Mouse (Mus musculus): ENCODE results near the gene Rdh9. TPM values are rescaled to one million over a fixed set of nuclear protein-coding genes. Genes with fewer than 3 reads are reported as not detected.
"Not testable (repeated sequence)": the region's sequence is repeated elsewhere in the genome, so short reads cannot be mapped to it uniquely, and the experiment has no call there.

Rdh9 gene
- total RNA-seq, 2 experiments from 2014 or later: 0.79 TPM; not detected in 1

DNA sequence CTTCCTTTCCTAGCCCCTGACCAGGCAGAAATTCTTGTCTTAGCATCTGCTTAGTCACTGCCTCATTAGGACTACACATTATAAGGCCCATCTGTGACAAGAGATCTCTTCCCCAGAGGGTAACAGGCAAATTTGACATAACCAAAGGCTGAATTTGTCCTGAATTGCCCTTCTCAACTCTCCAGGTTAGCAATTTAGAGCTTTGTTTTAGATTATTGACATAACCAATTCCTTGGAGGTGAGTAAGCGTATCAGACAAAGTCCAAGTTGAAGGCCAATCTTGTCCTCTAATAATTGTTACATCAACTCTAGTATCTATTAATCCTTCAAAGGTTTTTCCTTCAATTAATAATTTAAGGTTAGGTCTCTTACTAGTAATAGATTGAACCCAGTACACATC, 58.0 kb downstream of the Rdh9 start:
- not testable (repeated sequence) for ATAC-seq (replicated peaks; ENCODE audit: low FRiP score, low TSS enrichment, poor library complexity, severe bottlenecking)

DNA sequence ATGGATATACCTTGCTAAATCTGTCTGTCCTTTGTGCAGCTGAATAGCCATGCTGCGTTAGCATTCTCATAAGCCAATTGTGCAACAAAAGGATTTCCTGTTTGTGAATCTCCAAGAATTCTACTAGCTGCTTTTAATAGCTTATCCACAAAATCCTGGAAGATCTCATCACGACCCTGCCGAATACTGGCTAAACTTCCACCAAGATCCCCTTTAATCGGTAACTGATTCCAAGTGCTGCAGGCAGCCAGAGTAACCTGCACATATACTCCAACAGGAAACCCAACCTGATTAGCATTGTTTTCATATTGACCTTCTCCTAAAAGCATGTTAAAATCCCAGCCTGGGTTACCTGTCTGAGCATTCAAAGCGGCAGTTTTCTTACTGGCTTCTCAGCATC, 59.1 kb downstream of the Rdh9 start:
- no peak for ATAC-seq (replicated peaks; ENCODE audit: low FRiP score, low TSS enrichment, poor library complexity, severe bottlenecking)

DNA sequence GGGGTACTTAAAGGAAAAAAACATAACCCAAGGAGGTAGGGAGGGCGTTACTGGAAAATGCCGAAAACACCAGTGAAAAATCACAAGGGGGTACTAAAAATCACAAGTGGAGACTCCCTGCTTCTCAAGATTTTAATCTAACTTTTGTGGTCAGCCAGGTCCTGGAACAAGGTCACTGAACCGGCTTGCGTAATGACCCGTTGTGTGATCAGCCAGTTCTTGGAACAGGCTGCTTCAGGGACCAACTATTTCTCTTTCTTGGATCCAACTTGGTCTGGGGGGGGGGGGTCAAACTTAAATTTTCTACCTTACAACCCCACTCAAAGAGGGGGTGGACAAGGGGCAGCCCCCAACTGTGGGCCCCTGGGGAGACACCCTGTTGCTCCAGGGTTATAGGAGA, 61.6 kb downstream of the Rdh9 start:
- ATAC-seq (replicated peaks; ENCODE audit: low FRiP score, low TSS enrichment, poor library complexity, severe bottlenecking): not testable (repeated sequence)

DNA sequence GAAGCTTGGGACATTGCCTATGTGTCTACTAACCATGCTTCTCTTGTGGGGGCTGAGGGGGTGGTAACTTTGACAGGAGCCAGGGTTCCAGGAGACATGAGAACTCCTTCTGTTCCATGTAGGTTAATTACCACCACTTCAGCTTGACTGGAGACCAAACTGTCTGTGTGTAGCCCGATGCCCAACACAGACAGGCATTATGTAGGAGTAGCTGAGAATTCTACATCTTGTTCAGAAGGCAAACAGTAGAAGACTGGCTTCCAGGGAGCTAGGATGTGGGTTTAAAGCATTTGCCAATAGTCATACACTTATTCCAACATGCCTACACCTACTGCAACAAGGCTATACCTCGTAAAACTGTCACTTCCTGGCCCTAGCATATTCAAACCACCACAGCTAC, 62.4 kb downstream of the Rdh9 start:
- ATAC-seq (replicated peaks; ENCODE audit: low FRiP score, low TSS enrichment, poor library complexity, severe bottlenecking): no peak

DNA sequence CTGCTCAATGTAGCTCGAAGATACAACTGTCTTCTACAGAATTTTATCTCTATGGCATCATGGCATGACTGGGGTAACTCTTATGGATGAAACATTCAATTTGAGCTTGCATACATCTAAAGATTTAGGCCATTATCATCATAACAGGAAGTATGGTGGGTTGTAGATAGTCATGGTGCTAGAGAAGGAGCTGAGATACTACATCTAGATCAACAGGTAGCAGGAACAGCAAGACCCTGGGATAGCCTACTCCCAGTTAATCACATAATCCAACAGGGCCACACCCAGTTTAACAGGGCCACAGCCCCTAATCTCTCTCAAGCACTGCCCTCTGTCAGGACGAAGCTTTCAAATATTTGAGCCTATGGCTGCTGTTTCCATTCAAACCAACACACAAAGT, 64.6 kb downstream of the Rdh9 start:
- ATAC-seq (replicated peaks; ENCODE audit: low FRiP score, low TSS enrichment, poor library complexity, severe bottlenecking): no peak

Other genes with a start within 250 kb of the Rdh9 start
- not detected in 2 replicates for gene Nxph4, start 241.8 kb upstream of the Rdh9 start, total RNA-seq (2014; fragmentation: Nextera tagmentation)
- gene Nxph4, start 241.8 kb upstream of the Rdh9 start, total RNA-seq (2017): not detected in 2 replicates
- 0.26 TPM in 1 of 2 replicates, not detected in the other for gene Lrp1, start 155.2 kb upstream of the Rdh9 start, total RNA-seq (2014; fragmentation: Nextera tagmentation)
- 0.04 TPM in 1 of 2 replicates, not detected in the other for gene Lrp1, start 155.2 kb upstream of the Rdh9 start, total RNA-seq (2017)
- gene Stat6, start 133.4 kb upstream of the Rdh9 start, total RNA-seq (2014; fragmentation: Nextera tagmentation): 51.7 and 57.9 TPM in 2 replicates
- 32.2 and 35.3 TPM in 2 replicates for gene Stat6, start 133.4 kb upstream of the Rdh9 start, total RNA-seq (2017)
- 19.4 and 22.7 TPM in 2 replicates for gene Nemp1, start 109.5 kb upstream of the Rdh9 start, total RNA-seq (2014; fragmentation: Nextera tagmentation)
- 17.6 and 35.2 TPM in 2 replicates for gene Nemp1, start 109.5 kb upstream of the Rdh9 start, total RNA-seq (2017)
- 0.99 TPM in 1 of 2 replicates, not detected in the other for gene Nab2, start 107.8 kb upstream of the Rdh9 start, total RNA-seq (2014; fragmentation: Nextera tagmentation)
- 1.1 and 2.2 TPM in 2 replicates for gene Nab2, start 107.8 kb upstream of the Rdh9 start, total RNA-seq (2017)
- 0.79 and 1.4 TPM in 2 replicates for gene Myo1a, start 71.2 kb upstream of the Rdh9 start, total RNA-seq (2014; fragmentation: Nextera tagmentation)
- not detected in 2 replicates for gene Myo1a, start 71.2 kb upstream of the Rdh9 start, total RNA-seq (2017)
- gene Tac2, start 51.9 kb upstream of the Rdh9 start, total RNA-seq (2014; fragmentation: Nextera tagmentation): 3.5 and 9.5 TPM in 2 replicates
- 0.91 and 2.3 TPM in 2 replicates for gene Tac2, start 51.9 kb upstream of the Rdh9 start, total RNA-seq (2017)
- 6.9 and 10.2 TPM in 2 replicates for gene Zbtb39, start 36.8 kb upstream of the Rdh9 start, total RNA-seq (2014; fragmentation: Nextera tagmentation)
- 3.0 and 3.4 TPM in 2 replicates for gene Zbtb39, start 36.8 kb upstream of the Rdh9 start, total RNA-seq (2017)
- gene Gpr182, start 24.7 kb upstream of the Rdh9 start, total RNA-seq (2014; fragmentation: Nextera tagmentation): not detected in 2 replicates
- gene Gpr182, start 24.7 kb upstream of the Rdh9 start, total RNA-seq (2017): not detected in 2 replicates
- 0.24 TPM in 1 of 2 replicates, not detected in the other for gene Rdh1, start 16.7 kb upstream of the Rdh9 start, total RNA-seq (2014; fragmentation: Nextera tagmentation)
- gene Rdh1, start 16.7 kb upstream of the Rdh9 start, total RNA-seq (2017): 0.05 TPM in 1 of 2 replicates, not detected in the other
- not detected in 2 replicates for gene Rdh16f1, start 16.6 kb upstream of the Rdh9 start, total RNA-seq (2014; fragmentation: Nextera tagmentation)
- not detected in 2 replicates for gene Rdh16f1, start 16.6 kb upstream of the Rdh9 start, total RNA-seq (2017)
- not detected in 2 replicates for gene Rdh16, start 24.8 kb downstream of the Rdh9 start, total RNA-seq (2014; fragmentation: Nextera tagmentation)
- not detected in 2 replicates for gene Rdh16, start 24.8 kb downstream of the Rdh9 start, total RNA-seq (2017)
- gene Rdh19, start 73.5 kb downstream of the Rdh9 start, total RNA-seq (2014; fragmentation: Nextera tagmentation): not detected in 2 replicates
- gene Rdh19, start 73.5 kb downstream of the Rdh9 start, total RNA-seq (2017): not detected in 2 replicates
- not detected in 2 replicates for gene Rdh16f2, start 90.1 kb downstream of the Rdh9 start, total RNA-seq (2014; fragmentation: Nextera tagmentation)
- not detected in 2 replicates for gene Rdh16f2, start 90.1 kb downstream of the Rdh9 start, total RNA-seq (2017)
- not detected in 2 replicates for gene Rdh7, start 112.4 kb downstream of the Rdh9 start, total RNA-seq (2014; fragmentation: Nextera tagmentation)
- not detected in 2 replicates for gene Rdh7, start 112.4 kb downstream of the Rdh9 start, total RNA-seq (2017)
- gene Sdr9c7, start 122.1 kb downstream of the Rdh9 start, total RNA-seq (2014; fragmentation: Nextera tagmentation): not detected in 2 replicates
- not detected in 2 replicates for gene Sdr9c7, start 122.1 kb downstream of the Rdh9 start, total RNA-seq (2017)
- gene Hsd17b6, start 231.2 kb downstream of the Rdh9 start, total RNA-seq (2014; fragmentation: Nextera tagmentation): 0.55 TPM in 1 of 2 replicates, not detected in the other
- not detected in 2 replicates for gene Hsd17b6, start 231.2 kb downstream of the Rdh9 start, total RNA-seq (2017)
- gene Prim1, start 238.8 kb downstream of the Rdh9 start, total RNA-seq (2014; fragmentation: Nextera tagmentation): 99.7 and 123 TPM in 2 replicates
- gene Prim1, start 238.8 kb downstream of the Rdh9 start, total RNA-seq (2017): 134 and 143 TPM in 2 replicates